Mouse (Mus musculus) gastrocnemius, postnatal 10 days (tissue): ENCODE measurements around the gene Morf4l2. TPM values are rescaled to one million over a fixed set of nuclear protein-coding genes. Genes with fewer than 3 reads are reported as not detected.
"Not testable (repeated sequence)": the region's sequence is repeated elsewhere in the genome, so short reads cannot be mapped to it uniquely, and the experiment has no call there.

Source experiments
- DNase-seq: peaks from one replicate; pipeline ENCODE4 v3.0.0; 2021; ENCODE audit warnings: mixed read lengths
- long read RNA-seq, 2 experiments: library from polyadenylated mRNA; stranded (forward); transcript quantifications; one replicate each; pipeline ENCODE4 v2.0.0; 2021
- total RNA-seq, 2 experiments: library from RNA; stranded (reverse); gene quantifications; 2 replicates each; pipeline ENCODE4 v1.2.3; 2021

Morf4l2 gene
- 100 to 1,000 TPM; 188 to 232 TPM for total RNA-seq
- long read RNA-seq, experiment 1, transcript Morf4l2-202 (4 exons, 1,859 nt) = major isoform, 105 of 160 reads
- long read RNA-seq, experiment 1, transcript Morf4l2-215 (3 exons, 1,782 nt) = minor isoform, 35 of 160 reads
- long read RNA-seq, experiment 1, transcript Morf4l2-207 (3 exons, 384 nt) = minor isoform, 5 of 160 reads
- long read RNA-seq, experiment 1, partial matches to known transcripts = 1 of 160 reads
- long read RNA-seq, experiment 1, other reads (novel, unspliced or antisense) = 12 of 160 reads
- long read RNA-seq, experiment 2, transcript Morf4l2-212 (4 exons, 1,811 nt) = minor isoform, 5 of 173 reads
- long read RNA-seq, experiment 2, transcript Morf4l2-202 (4 exons, 1,859 nt) = major isoform, 100 of 173 reads
- long read RNA-seq, experiment 2, transcript Morf4l2-215 (3 exons, 1,782 nt) = minor isoform, 59 of 173 reads
- long read RNA-seq, experiment 2, partial matches to known transcripts = 0 of 173 reads
- long read RNA-seq, experiment 2, other reads (novel, unspliced or antisense) = 3 of 173 reads

- DNase-seq = no peak
Measured at GRCm38 (mm10) chrX:136743459-136743858, at the start of gene Morf4l2. Morf4l2 (minus strand) TSS chrX:136743690.

DNA sequence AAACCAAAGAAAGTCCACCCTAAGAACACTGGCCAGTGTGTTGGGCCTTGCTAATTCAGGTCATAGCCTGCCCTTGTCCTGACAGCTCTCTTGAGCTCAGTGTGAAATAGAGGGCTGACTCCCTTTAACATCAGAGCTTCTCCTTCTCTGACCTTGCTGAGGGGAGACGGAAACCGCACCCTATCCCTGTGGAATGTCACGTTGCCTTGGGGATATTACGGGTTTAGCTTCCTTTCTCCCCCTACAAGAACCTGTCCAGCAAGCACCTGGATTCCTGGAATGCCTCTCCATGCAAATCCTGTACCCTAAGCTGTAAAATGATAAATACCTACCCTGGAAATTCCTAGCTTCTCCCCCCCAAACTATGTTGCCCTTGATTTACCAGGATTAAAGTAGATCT, 46.0 kb upstream of the Morf4l2 start:
- DNase-seq = no peak

DNA sequence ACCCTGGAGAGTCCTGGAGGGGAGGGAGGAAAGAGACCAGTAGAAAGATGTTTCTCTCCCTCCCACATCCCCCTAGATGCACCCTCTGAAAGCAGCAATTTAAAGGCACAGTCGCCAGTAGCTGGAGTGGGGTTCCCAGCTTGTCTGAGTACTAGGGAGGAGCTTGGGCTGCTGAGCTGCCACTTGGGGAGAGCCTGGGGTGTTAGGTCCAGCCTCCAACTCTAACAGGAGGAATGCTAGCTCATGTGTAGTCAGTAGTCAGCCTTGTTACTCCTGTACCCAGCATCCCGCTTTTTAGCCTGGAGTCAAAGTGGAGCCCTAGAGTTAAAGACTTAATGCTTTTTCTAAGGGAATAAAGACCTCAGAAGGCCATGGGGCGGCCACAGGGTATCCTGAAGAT, 36.6 kb upstream of the Morf4l2 start, which contains the start of gene Glra4:
Glra4 (minus strand) TSS at position 101 of the 400 bp plus-strand sequence.
- no peak for DNase-seq

- no peak for DNase-seq
Measured at GRCm38 (mm10) chrX:136779262-136779661, 35.8 kb upstream of the Morf4l2 start.

DNA sequence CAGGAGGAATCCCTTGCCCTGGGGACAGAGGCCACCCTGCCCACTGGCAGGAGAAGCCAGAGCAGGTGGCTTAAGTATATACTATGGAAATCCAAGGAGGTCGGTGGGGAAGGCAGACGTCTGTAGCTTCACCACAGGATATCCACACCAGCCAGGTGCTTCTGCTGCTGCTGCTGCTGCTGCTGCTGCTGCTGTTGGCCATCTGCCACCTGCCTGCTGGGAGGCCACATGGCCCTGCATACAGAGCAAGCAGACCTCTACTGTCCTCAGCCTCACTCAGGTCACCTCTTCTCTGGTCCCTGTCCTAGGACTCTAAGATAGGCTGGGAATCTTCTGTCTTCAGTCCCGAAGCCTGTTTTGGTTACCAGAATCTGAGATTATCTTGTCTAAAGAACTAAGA, 34.6 kb upstream of the Morf4l2 start:
- no peak for DNase-seq

DNA sequence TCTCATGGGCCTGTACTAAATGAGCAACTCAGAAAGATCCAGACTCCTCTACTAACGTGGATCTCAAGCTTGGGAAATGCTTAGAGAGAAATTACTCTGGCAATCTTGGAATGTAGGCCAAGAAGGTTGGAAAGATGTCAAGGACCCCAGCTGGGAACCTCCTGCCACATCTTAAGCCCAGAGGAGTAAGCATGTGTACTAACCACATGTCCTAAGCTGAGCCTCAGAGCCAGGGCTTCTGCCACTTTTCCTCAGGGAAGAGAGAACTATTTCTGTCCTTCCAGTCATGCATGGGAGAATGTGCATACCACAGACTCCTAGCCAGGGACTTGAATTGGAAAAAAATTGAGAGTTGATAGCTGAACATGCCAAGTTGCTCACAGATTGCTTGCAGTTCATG, 29.5 kb upstream of the Morf4l2 start:
- peak; percentile 3 for DNase-seq

DNA sequence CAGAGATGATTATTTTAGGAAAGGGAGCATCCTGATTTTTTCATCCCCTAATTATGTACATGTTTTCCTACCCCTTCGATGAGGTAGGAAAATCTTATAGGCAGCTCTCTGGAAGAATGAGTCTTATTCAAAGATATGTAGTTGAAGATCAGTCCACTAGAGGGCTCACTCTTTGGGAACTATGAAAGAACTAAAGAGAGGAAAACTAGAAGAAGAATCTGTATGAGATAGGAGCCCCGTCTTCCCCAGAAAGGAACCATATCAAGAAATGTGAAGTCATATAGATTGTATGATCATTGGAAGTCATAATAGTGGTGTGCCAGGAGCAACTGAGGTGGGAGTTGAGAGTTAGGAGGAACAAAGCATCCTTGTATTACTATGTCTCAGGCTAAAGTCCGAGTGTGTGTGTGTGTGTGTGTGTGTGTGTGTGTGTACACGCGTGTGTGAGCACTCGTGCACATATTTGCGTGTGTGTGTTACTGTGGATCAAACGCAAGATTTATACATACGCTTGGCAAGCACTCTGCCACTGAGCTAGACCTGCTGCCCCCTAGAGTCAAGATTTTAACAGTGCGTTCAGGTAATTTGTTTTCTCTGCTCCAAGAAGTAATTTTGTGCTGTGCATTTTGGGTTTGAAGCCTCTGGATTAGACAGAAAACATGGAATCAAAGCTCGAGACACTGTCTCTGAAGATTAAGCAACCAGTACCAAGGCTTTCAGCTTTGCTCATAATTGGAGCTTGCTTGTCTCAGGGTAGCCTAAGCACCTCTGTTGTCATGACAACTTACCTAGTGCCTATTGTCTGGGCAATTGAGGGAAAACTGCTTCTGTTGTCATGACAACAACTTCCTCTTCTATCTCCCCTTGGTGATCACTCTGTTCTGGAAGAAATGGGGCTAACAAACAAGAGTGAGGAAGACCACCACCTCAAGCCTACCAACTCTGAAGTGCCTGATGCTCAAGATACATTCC, 17.9 kb upstream of the Morf4l2 start:
- DNase-seq = no peak

- DNase-seq = no peak
Measured at GRCm38 (mm10) chrX:136755464-136755863, 12.0 kb upstream of the Morf4l2 start.

- no peak for DNase-seq
Measured at GRCm38 (mm10) chrX:136749329-136749728, 5.8 kb upstream of the Morf4l2 start.

DNA sequence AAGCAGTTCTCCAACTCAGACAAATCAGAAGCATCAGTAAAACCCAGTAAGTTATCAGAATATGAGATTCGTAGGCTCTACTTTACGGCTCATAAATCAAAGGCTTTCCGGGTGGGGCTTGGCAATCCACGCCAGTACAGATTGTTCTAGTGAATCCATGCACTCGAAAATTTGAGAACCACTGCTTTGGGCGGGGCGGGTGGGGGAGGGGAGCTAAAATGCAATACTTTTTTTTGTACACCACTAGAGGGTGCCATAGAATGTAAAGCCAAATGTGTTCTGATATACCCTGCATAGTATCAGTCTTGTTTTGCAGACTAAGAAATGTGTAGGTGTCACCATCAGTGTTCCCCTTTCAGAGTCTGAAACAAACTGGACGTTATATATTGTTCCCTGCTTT, 1.2 kb upstream of the Morf4l2 start:
- DNase-seq = no peak

DNA sequence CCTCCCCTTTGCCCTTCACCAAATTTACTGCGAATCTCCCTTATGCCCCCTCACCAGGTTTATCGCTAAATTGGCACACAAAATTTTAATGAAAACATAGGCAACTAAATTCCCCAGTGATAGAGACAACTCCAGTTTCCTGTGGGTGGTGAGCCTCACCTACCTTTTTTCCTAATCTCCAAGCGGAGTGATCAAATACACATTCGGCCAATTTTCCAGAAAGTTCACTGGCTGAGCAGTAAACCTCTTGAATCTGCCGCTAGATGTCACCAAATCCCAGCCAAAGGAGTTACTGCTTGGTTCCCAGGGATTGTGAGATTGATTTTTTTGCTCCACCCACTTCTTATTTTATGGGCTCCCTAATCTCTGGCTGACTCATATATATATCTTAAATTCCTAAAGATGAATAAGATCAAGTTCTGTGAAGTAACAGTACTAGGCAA, 808 bp downstream of the Morf4l2 start:
- peak; percentile 10 for DNase-seq

- DNase-seq = peak; percentile 8
Measured at GRCm38 (mm10) chrX:136742241-136742640, 1.2 kb downstream of the Morf4l2 start.

GRCm38 (mm10) chrX:136741651-136742201, 1.8 kb downstream of the Morf4l2 start:
- peak; percentile 73 for DNase-seq

- peak; percentile 78 for DNase-seq
Measured at GRCm38 (mm10) chrX:136740791-136741650, 2.5 kb downstream of the Morf4l2 start.

- no peak for DNase-seq
Measured at GRCm38 (mm10) chrX:136740087-136740790, 3.3 kb downstream of the Morf4l2 start.

GRCm38 (mm10) chrX:136732016-136732415, 11.5 kb downstream of the Morf4l2 start:
- no peak for DNase-seq

GRCm38 (mm10) chrX:136714742-136715474, 28.6 kb downstream of the Morf4l2 start:
- not testable (repeated sequence) for DNase-seq

GRCm38 (mm10) chrX:136708782-136709181, 34.7 kb downstream of the Morf4l2 start:
- no peak for DNase-seq

DNA sequence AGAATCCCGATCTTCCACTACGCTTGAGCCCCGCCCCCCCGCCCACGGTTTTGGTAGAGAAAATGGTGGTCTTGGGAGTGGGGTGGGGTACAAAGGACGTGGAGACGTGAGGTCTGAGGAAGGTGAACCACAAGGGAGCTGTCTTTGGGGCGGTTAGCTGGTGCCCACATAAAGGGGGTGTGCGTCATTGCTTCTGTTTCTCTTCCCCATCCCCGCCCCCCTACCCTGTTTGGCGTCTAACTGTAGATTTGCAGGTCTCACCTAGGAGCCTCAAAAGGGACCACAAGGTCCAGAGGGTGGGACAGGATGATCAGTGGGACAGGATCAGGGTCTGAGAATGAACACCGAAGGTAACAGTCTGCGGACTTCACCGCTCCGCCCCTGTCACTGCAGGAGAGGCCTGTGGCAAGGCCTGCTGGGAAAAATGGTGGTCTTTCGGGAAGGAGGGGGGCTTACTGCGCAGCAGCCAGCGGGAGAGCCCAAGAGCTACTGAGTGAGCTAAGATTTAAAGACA, 35.3 kb downstream of the Morf4l2 start:
- peak; percentile 16 for DNase-seq
